Mouse (Mus musculus): ENCODE results near the gene Prh1.
"Not testable (repeated sequence)": the region's sequence is repeated elsewhere in the genome, so short reads cannot be mapped to it uniquely, and the experiment has no call there.

- not testable (repeated sequence) for TF ChIP-seq EP300, CTCF (IDR thresholded peaks at IDR 0.05; ENCODE audit: low read depth)
Measured at GRCm38 (mm10) chr6:132595613-132596012, 26.0 kb downstream of the Prh1 start, which contains the start of gene Prp2.

Measured in liver, postnatal 0 days (tissue).